Mouse (Mus musculus): Measurements from ENCODE around the gene Rbms3. TPM values are rescaled to one million over a fixed set of nuclear protein-coding genes. Genes with fewer than 3 reads are reported as not detected.

Gene Rbms3
- polyA plus RNA-seq, 1 experiment from 2014 or later: 90.2 TPM

DNA sequence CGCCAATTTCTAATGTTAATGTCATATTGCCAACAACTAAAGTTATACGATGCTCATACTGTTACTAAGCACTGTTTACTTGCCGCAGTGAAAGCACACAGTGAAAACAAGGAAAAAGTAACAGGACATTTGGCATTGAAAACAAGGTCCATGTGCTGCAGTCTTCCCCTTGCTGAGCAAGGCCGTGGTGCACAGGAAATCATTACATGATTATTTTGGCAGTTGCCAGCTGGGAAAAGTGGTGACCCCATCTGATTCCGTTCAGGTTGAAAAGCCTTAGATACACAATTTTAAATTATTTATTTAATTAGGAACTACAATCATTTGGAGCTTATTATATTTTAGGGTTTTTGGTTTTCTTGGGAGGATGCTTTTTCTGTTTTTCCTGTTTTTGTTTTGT lies 995.9 kb downstream of the Rbms3 start:
- H3K4me2 ChIP-seq (replicated peaks; ENCODE audit: low read depth, low read length): no peak overlapping the region
- ATAC-seq (ENCODE audit: insufficient number of reproducible peaks, insufficient read depth, low FRiP score, low read depth): no peak

DNA sequence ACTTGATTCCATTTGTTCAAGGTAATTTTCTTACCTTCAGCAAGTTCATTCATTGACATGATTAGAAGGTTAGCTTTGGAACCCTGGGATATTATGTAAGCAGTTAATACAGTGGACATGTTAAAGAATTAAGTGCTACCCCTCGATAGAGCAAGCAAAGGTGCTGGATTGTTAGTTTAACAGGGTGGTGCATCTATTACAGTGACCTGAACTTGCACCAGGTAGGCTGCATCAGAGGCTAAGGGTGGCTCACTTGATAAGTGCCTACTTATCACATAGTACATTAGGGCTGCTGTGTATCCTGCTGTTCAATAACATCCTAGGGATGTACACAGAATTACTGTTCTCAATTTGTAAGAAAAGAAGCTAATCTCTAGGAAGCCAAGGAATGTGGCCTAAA lies 996.6 kb downstream of the Rbms3 start:
- Histone ChIP-seq H3K4me1 (ENCODE audit: control insufficient read depth, insufficient read depth, low read length) (no peaks in the 10 kb centered on the region), H3K4me2 (replicated peaks; ENCODE audit: low read depth, low read length) (no peak overlapping the region), H3K27me3 (ENCODE audit: control insufficient read depth, insufficient read depth, low read length) (no peaks in the 10 kb centered on the region), H3K27ac (ENCODE audit: low read length) (no peak overlapping the region), H3K4me3 (ENCODE audit: low read depth, low read length) (no peak overlapping the region), H3K9ac (replicated peaks; ENCODE audit: low read depth, low read length) (no peak overlapping the region), H3K9me3 (ENCODE audit: control insufficient read depth, low read depth, low read length) (peaks cover 5% of the 10 kb centered on the region; the same call in 1 of the 2 replicates), H3K36me3 (ENCODE audit: control insufficient read depth, insufficient read depth, low read length) (no peaks in the 10 kb centered on the region)
- 70% methylated on average over 1 of the region's 1 CpGs for WGBS
- ATAC-seq (ENCODE audit: insufficient number of reproducible peaks, insufficient read depth, low FRiP score, low read depth): peak; percentile 46; the same call in 1 of the 2 replicates

More for the DNA sequence above, 995.9 kb downstream of the Rbms3 start:
- 65% methylated on average over 5 of the region's 5 CpGs for WGBS
- H3K27ac ChIP-seq (ENCODE audit: low read length): no peak overlapping the region
- no peaks in the 10 kb centered on the region for H3K27me3 ChIP-seq (ENCODE audit: control insufficient read depth, insufficient read depth, low read length)
- no peaks in the 10 kb centered on the region for H3K36me3 ChIP-seq (ENCODE audit: control insufficient read depth, insufficient read depth, low read length)
- H3K4me3 ChIP-seq (ENCODE audit: low read depth, low read length): no peak overlapping the region
- no peak overlapping the region for H3K9ac ChIP-seq (replicated peaks; ENCODE audit: low read depth, low read length)
- peaks cover 5% of the 10 kb centered on the region; the same call in 1 of the 2 replicates for H3K9me3 ChIP-seq (ENCODE audit: control insufficient read depth, low read depth, low read length)
- no peaks in the 10 kb centered on the region for H3K4me1 ChIP-seq (ENCODE audit: control insufficient read depth, insufficient read depth, low read length)

DNA sequence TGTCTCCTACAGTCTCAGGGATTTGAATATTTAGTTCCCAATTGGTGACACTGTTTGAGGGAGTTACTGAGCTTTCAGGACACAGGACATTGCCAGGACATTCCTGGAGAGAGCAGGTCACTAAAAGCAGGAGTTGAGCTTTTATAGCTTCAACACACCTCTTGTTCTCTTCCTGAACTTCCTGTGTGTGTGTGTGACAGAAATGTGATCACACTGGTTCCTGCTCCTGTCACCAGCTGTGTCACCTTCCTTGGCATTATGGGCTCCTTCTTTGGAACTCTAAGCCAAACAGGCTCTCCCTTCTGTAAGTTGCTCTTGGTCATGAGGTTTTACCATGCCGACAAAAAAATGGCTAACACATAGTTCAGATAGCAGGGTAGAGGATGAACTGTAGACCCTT lies 997.9 kb downstream of the Rbms3 start:
- no peak for ATAC-seq (ENCODE audit: insufficient number of reproducible peaks, insufficient read depth, low FRiP score, low read depth)
- 89% methylated on average over 1 of the region's 1 CpGs for WGBS
- H3K27ac ChIP-seq (ENCODE audit: low read length): no peak overlapping the region

DNA sequence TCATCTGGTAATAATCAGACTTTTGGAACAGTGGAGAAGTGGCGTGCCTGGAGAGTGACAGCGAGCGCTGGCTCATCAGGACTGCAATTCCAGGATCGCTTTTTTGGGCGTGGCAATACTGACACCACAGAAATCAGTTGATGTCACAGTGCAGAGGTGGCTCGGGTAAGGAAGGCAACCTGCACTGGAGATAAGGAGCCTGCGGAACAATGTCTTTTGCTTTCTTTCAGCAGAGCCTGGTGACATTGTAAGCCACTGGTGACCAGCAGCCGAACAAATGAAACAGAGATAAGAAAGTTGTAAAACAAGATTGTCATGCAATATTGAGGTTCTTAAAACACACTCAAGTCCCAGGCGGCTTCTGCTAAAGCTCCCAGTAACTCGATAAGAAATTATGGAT lies 998.9 kb downstream of the Rbms3 start:
- no peak; the same call in 1 of the 2 replicates for ATAC-seq (ENCODE audit: insufficient number of reproducible peaks, insufficient read depth, low FRiP score, low read depth)
- Histone ChIP-seq H3K4me2 (replicated peaks; ENCODE audit: low read depth, low read length) (no peak overlapping the region), H3K4me3 (ENCODE audit: low read depth, low read length) (no peak overlapping the region), H3K9ac (replicated peaks; ENCODE audit: low read depth, low read length) (no peak overlapping the region), H3K27ac (ENCODE audit: low read length) (no peak overlapping the region), H3K9me3 (ENCODE audit: control insufficient read depth, low read depth, low read length) (peaks cover 5% of the 10 kb centered on the region; the same call in 1 of the 2 replicates), H3K36me3 (ENCODE audit: control insufficient read depth, insufficient read depth, low read length) (no peaks in the 10 kb centered on the region), H3K27me3 (ENCODE audit: control insufficient read depth, insufficient read depth, low read length) (no peaks in the 10 kb centered on the region), H3K4me1 (ENCODE audit: control insufficient read depth, insufficient read depth, low read length) (no peaks in the 10 kb centered on the region)
- WGBS: 55% methylated on average over 10 of the region's 10 CpGs

More for the DNA sequence above, 997.9 kb downstream of the Rbms3 start:
- no peak overlapping the region for H3K4me2 ChIP-seq (replicated peaks; ENCODE audit: low read depth, low read length)
- no peaks in the 10 kb centered on the region for H3K4me1 ChIP-seq (ENCODE audit: control insufficient read depth, insufficient read depth, low read length)
- no peak overlapping the region for H3K4me3 ChIP-seq (ENCODE audit: low read depth, low read length)
- peaks cover 5% of the 10 kb centered on the region; the same call in 1 of the 2 replicates for H3K9me3 ChIP-seq (ENCODE audit: control insufficient read depth, low read depth, low read length)
- H3K27me3 ChIP-seq (ENCODE audit: control insufficient read depth, insufficient read depth, low read length): no peaks in the 10 kb centered on the region
- H3K36me3 ChIP-seq (ENCODE audit: control insufficient read depth, insufficient read depth, low read length): no peaks in the 10 kb centered on the region
- no peak overlapping the region for H3K9ac ChIP-seq (replicated peaks; ENCODE audit: low read depth, low read length)

DNA sequence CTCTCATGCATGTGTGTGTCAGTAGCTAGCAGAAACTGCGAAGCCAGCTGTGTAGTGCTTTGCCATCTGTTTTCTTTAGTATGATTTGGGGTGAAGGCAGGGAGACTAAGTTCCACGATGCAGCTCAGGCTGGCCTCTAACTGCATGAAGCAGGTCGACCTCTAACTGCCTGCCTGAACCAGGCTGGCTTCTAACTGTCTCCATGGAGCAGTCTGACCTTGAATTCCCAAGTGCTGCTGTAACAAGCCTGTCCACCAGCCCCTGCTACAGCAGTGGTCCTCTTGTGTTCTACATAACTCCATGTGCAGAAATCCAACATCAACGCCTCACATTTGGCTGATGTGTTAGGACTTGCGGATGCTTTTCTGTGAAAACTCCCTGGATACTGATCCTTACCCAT lies 1009.3 kb downstream of the Rbms3 start:
- Histone ChIP-seq H3K27ac (ENCODE audit: low read length) (no peak overlapping the region), H3K9ac (replicated peaks; ENCODE audit: low read depth, low read length) (no peak overlapping the region), H3K27me3 (ENCODE audit: control insufficient read depth, insufficient read depth, low read length) (no peaks in the 10 kb centered on the region), H3K4me3 (ENCODE audit: low read depth, low read length) (no peak overlapping the region), H3K4me1 (ENCODE audit: control insufficient read depth, insufficient read depth, low read length) (no peaks in the 10 kb centered on the region), H3K36me3 (ENCODE audit: control insufficient read depth, insufficient read depth, low read length) (no peaks in the 10 kb centered on the region), H3K9me3 (ENCODE audit: control insufficient read depth, low read depth, low read length) (no peaks in the 10 kb centered on the region), H3K4me2 (replicated peaks; ENCODE audit: low read depth, low read length) (no peak overlapping the region)
- ATAC-seq (ENCODE audit: insufficient number of reproducible peaks, insufficient read depth, low FRiP score, low read depth): no peak
- WGBS: 82% methylated on average over 5 of the region's 5 CpGs

GRCm38 (mm10) chr9:116618886-116619285 lies 1010.8 kb downstream of the Rbms3 start:
- H3K9ac ChIP-seq (replicated peaks; ENCODE audit: low read depth, low read length): no peak overlapping the region
- WGBS: 96% methylated on average over 5 of the region's 5 CpGs
- no peaks in the 10 kb centered on the region for H3K9me3 ChIP-seq (ENCODE audit: control insufficient read depth, low read depth, low read length)
- no peak overlapping the region for H3K4me3 ChIP-seq (ENCODE audit: low read depth, low read length)
- H3K4me2 ChIP-seq (replicated peaks; ENCODE audit: low read depth, low read length): no peak overlapping the region
- H3K36me3 ChIP-seq (ENCODE audit: control insufficient read depth, insufficient read depth, low read length): no peaks in the 10 kb centered on the region
- H3K27ac ChIP-seq (ENCODE audit: low read length): no peak overlapping the region
- no peaks in the 10 kb centered on the region for H3K4me1 ChIP-seq (ENCODE audit: control insufficient read depth, insufficient read depth, low read length)
- H3K27me3 ChIP-seq (ENCODE audit: control insufficient read depth, insufficient read depth, low read length): no peaks in the 10 kb centered on the region
- ATAC-seq (ENCODE audit: insufficient number of reproducible peaks, insufficient read depth, low FRiP score, low read depth): no peak

- no peak for ATAC-seq (ENCODE audit: insufficient number of reproducible peaks, insufficient read depth, low FRiP score, low read depth)
- H3K9me3 ChIP-seq (ENCODE audit: control insufficient read depth, low read depth, low read length): no peaks in the 10 kb centered on the region
- H3K36me3 ChIP-seq (ENCODE audit: control insufficient read depth, insufficient read depth, low read length): no peaks in the 10 kb centered on the region
- H3K9ac ChIP-seq (replicated peaks; ENCODE audit: low read depth, low read length): no peak overlapping the region
- H3K27me3 ChIP-seq (ENCODE audit: control insufficient read depth, insufficient read depth, low read length): no peaks in the 10 kb centered on the region
- no peaks in the 10 kb centered on the region for H3K4me1 ChIP-seq (ENCODE audit: control insufficient read depth, insufficient read depth, low read length)
- 79% methylated on average over 7 of the region's 7 CpGs for WGBS
- no peak overlapping the region for H3K4me3 ChIP-seq (ENCODE audit: low read depth, low read length)
- H3K27ac ChIP-seq (ENCODE audit: low read length): no peak overlapping the region
- no peak overlapping the region for H3K4me2 ChIP-seq (replicated peaks; ENCODE audit: low read depth, low read length)
Measured at GRCm38 (mm10) chr9:116613276-116613675, 1016.4 kb downstream of the Rbms3 start.

GRCm38 (mm10) chr9:116596046-116596445 lies 1033.7 kb downstream of the Rbms3 start:
- no peaks in the 10 kb centered on the region for H3K27me3 ChIP-seq (ENCODE audit: control insufficient read depth, insufficient read depth, low read length)
- H3K27ac ChIP-seq (ENCODE audit: low read length): no peak overlapping the region
- no peaks in the 10 kb centered on the region for H3K9me3 ChIP-seq (ENCODE audit: control insufficient read depth, low read depth, low read length)
- H3K4me3 ChIP-seq (ENCODE audit: low read depth, low read length): no peak overlapping the region
- 99% methylated on average over 10 of the region's 10 CpGs for WGBS
- no peak overlapping the region for H3K4me2 ChIP-seq (replicated peaks; ENCODE audit: low read depth, low read length)
- no peaks in the 10 kb centered on the region for H3K4me1 ChIP-seq (ENCODE audit: control insufficient read depth, insufficient read depth, low read length)
- no peaks in the 10 kb centered on the region for H3K36me3 ChIP-seq (ENCODE audit: control insufficient read depth, insufficient read depth, low read length)
- ATAC-seq (ENCODE audit: insufficient number of reproducible peaks, insufficient read depth, low FRiP score, low read depth): no peak
- no peak overlapping the region for H3K9ac ChIP-seq (replicated peaks; ENCODE audit: low read depth, low read length)

GRCm38 (mm10) chr9:116592486-116592885 lies 1037.2 kb downstream of the Rbms3 start:
- no peak overlapping the region for H3K4me2 ChIP-seq (replicated peaks; ENCODE audit: low read depth, low read length)
- no peak for ATAC-seq (ENCODE audit: insufficient number of reproducible peaks, insufficient read depth, low FRiP score, low read depth)
- H3K9me3 ChIP-seq (ENCODE audit: control insufficient read depth, low read depth, low read length): no peaks in the 10 kb centered on the region
- no peaks in the 10 kb centered on the region for H3K36me3 ChIP-seq (ENCODE audit: control insufficient read depth, insufficient read depth, low read length)
- no peak overlapping the region for H3K27ac ChIP-seq (ENCODE audit: low read length)
- H3K27me3 ChIP-seq (ENCODE audit: control insufficient read depth, insufficient read depth, low read length): no peaks in the 10 kb centered on the region
- H3K4me1 ChIP-seq (ENCODE audit: control insufficient read depth, insufficient read depth, low read length): no peaks in the 10 kb centered on the region
- H3K9ac ChIP-seq (replicated peaks; ENCODE audit: low read depth, low read length): no peak overlapping the region
- no peak overlapping the region for H3K4me3 ChIP-seq (ENCODE audit: low read depth, low read length)
- WGBS: 78% methylated on average over 4 of the region's 4 CpGs
